Mouse (Mus musculus) heart, adult 2 months (tissue): ENCODE results near the gene Maff. TPM values are rescaled to one million over a fixed set of nuclear protein-coding genes. Genes with fewer than 3 reads are reported as not detected.

Experiments
- DNase-seq, 2 experiments: peaks; one replicate each; pipeline ENCODE4 v3.0.0; 2021
- H3K27ac ChIP-seq: fragments of 200-600 bp; 2 replicates; pipeline ENCODE4 v1.8.1; 2022
- H3K27me3 ChIP-seq: fragments of 200-500 bp; 2 replicates; pipeline ENCODE4 v1.6.1; 2012; ENCODE audit warnings: mild to moderate bottlenecking, low read length, inconsistent platforms, mixed read lengths; ENCODE audit not compliant: control insufficient read depth, insufficient read depth
- H3K36me3 ChIP-seq: fragments of 200-500 bp; 2 replicates; pipeline ENCODE4 v1.6.1; 2012; ENCODE audit warnings: low read length, inconsistent platforms; ENCODE audit not compliant: control insufficient read depth, insufficient read depth
- H3K4me1 ChIP-seq: fragments of 200-500 bp; 2 replicates; pipeline ENCODE4 v1.6.1; 2011; ENCODE audit warnings: low read length; ENCODE audit not compliant: control insufficient read depth, insufficient read depth
- H3K4me3 ChIP-seq: fragments of 200-600 bp; 2 replicates; pipeline ENCODE4 v1.8.1; 2022
- H3K79me2 ChIP-seq: fragments of 200-500 bp; replicated peaks from 2 replicates; pipeline ENCODE4 v1.6.1; 2012; ENCODE audit warnings: mild to moderate bottlenecking, inconsistent platforms, low read length, moderate library complexity, mixed read lengths; ENCODE audit not compliant: control insufficient read depth, insufficient read depth
- H3K9ac ChIP-seq: fragments of 200-500 bp; 2 replicates; pipeline ENCODE4 v1.6.1; 2012; ENCODE audit warnings: low read depth, mild to moderate bottlenecking, control low read depth, inconsistent platforms, low read length, mixed read lengths
- CTCF ChIP-seq: fragments of 200-600 bp; IDR thresholded peaks from 2 replicates; pipeline ENCODE4 v1.8.1; 2022; ENCODE audit warnings: antibody characterized with exemption, mild to moderate bottlenecking, moderate library complexity
- EP300 ChIP-seq: fragments of 200-500 bp; IDR thresholded peaks from 2 replicates; pipeline ENCODE4 v1.6.1; 2011; ENCODE audit warnings: low read depth, low read length, control low read depth; ENCODE audit not compliant: insufficient read depth
- POLR2A ChIP-seq: fragments of 200-500 bp; IDR thresholded peaks from 2 replicates; pipeline ENCODE4 v1.6.1; 2011; ENCODE audit warnings: mild to moderate bottlenecking, low read depth, low read length, control low read depth; ENCODE audit not compliant: insufficient read depth
- WGBS: fragments of 180-500 bp; shearing (Covaris S2); methylation state at CpG from one replicate; pipeline ENCODE4 v1.1.7; 2018; 5-methylcytosine and 5-hydroxymethylcytosine counted together
- intact Hi-C: fragments of 180-260 bp; cut with DNase I; formaldehyde crosslinking; loops from one replicate; pipeline ENCODE4 v1.15.1; 2025
- polyA plus RNA-seq: library from polyadenylated mRNA; depleted of rRNA; stranded (reverse); fragments of >200 nt; gene quantifications from 2 replicates; pipeline ENCODE4 v1.2.3, GENCODE M21; 2012
- total RNA-seq, 2 experiments: library from RNA; stranded (reverse); gene quantifications; 2 replicates each; pipeline ENCODE4 v1.2.3; 2021

Maff gene
- total and polyA plus RNA-seq, 3 experiments: 4.3 to 13.7 (median 9.3) TPM

GRCm38 (mm10) chr15:79378608-79379007 is 32.2 kb downstream of the Maff start:
- intact Hi-C loops: loop anchor here (5.0 kb wide), 1 partner anchor 56 kb away; no protein-coding TSS in a partner anchor
- 95% methylated on average over 10 of the region's 10 CpGs for WGBS
- Histone ChIP-seq H3K4me3 (no peak overlapping the region), H3K27me3 (no peaks in the 10 kb centered on the region), H3K27ac (peak overlapping the region; percentile 88), H3K4me1 (peaks cover 42% of the 10 kb centered on the region), H3K9ac (no peak overlapping the region), H3K36me3 (peaks cover 3% of the 10 kb centered on the region), H3K79me2 (peaks cover 9% of the 10 kb centered on the region)
- TF ChIP-seq CTCF: no peak
- TF ChIP-seq POLR2A: no peak
- DNase-seq: no peak

- whole genome bisulfite sequencing: 50% methylated on average over 7 of the region's 7 CpGs
- H3K4me1 ChIP-seq: peaks cover 43% of the 10 kb centered on the region
- H3K79me2 ChIP-seq: peaks cover 10% of the 10 kb centered on the region
- H3K9ac ChIP-seq: no peak overlapping the region
- TF ChIP-seq POLR2A (no peak), EP300 (no peak), CTCF (no peak)
- intact Hi-C loops: loop anchor here (2.0 to 5.0 kb wide), 2 partner anchors 17 to 57 kb away; no protein-coding TSS in a partner anchor
- H3K27me3 ChIP-seq: no peaks in the 10 kb centered on the region
- peak overlapping the region; percentile 88 for H3K27ac ChIP-seq
- no peak for DNase-seq
- H3K4me3 ChIP-seq: no peak overlapping the region
- peaks cover 3% of the 10 kb centered on the region for H3K36me3 ChIP-seq
Observed at GRCm38 (mm10) chr15:79379658-79380057, 33.2 kb downstream of the Maff start.

- peaks cover 3% of the 10 kb centered on the region for H3K36me3 ChIP-seq
- peak; percentile 78 to 84 for DNase-seq
- H3K79me2 ChIP-seq: peaks cover 11% of the 10 kb centered on the region
- H3K27me3 ChIP-seq: no peaks in the 10 kb centered on the region
- H3K4me3 ChIP-seq: peak overlapping the region; percentile 38
- peaks cover 45% of the 10 kb centered on the region for H3K4me1 ChIP-seq
- peak; percentile 74; the same call in 1 of the 2 replicates for TF ChIP-seq EP300
- TF ChIP-seq POLR2A: 0 out of 2 replicates have a peak, but pooled peaks have one; percentile 18
- TF ChIP-seq CTCF: peak; percentile 85
- peak overlapping the region; percentile 41 for H3K9ac ChIP-seq
- intact Hi-C loops: loop anchor here (2.0 kb wide), 1 partner anchor 16 kb away; no protein-coding TSS in a partner anchor
- H3K27ac ChIP-seq: peak overlapping the region; percentile 80
- 24% methylated on average over 23 of the region's 23 CpGs for WGBS
Observed at GRCm38 (mm10) chr15:79380468-79381444, 34.3 kb downstream of the Maff start.

GRCm38 (mm10) chr15:79381644-79382043 is 35.2 kb downstream of the Maff start:
- H3K4me3 ChIP-seq: no peak overlapping the region
- 67% methylated on average over 9 of the region's 9 CpGs for WGBS
- no peaks in the 10 kb centered on the region for H3K27me3 ChIP-seq
- TF ChIP-seq EP300 (no peak), CTCF (no peak), POLR2A (no peak)
- peaks cover 49% of the 10 kb centered on the region for H3K4me1 ChIP-seq
- H3K9ac ChIP-seq: 0 out of 2 replicates have a peak overlapping the region, but pooled peaks have one; percentile 0
- H3K27ac ChIP-seq: peak overlapping the region; percentile 80
- H3K79me2 ChIP-seq: peaks cover 11% of the 10 kb centered on the region
- peaks cover 3% of the 10 kb centered on the region for H3K36me3 ChIP-seq
- intact Hi-C loops: loop anchor here (2.0 kb wide), 1 partner anchor 15 kb away; no protein-coding TSS in a partner anchor
- no peak for DNase-seq

- H3K79me2 ChIP-seq: peaks cover 17% of the 10 kb centered on the region
- WGBS: 31% methylated on average over 6 of the region's 6 CpGs
- 0 out of 2 replicates have a peak overlapping the region, but pooled peaks have one; percentile 7 for H3K9ac ChIP-seq
- H3K27ac ChIP-seq: peak overlapping the region; percentile 41
- peaks cover 50% of the 10 kb centered on the region for H3K4me1 ChIP-seq
- H3K4me3 ChIP-seq: no peak overlapping the region
- TF ChIP-seq POLR2A (no peak), EP300 (0 out of 2 replicates have a peak, but pooled peaks have one; percentile 16)
- DNase-seq: peak in 1 of 2 experiments; percentile 20
- H3K36me3 ChIP-seq: peaks cover 4% of the 10 kb centered on the region
- H3K27me3 ChIP-seq: no peaks in the 10 kb centered on the region
- intact Hi-C loops: no loop called here
Observed at GRCm38 (mm10) chr15:79387081-79387480, 40.7 kb downstream of the Maff start.

- Histone ChIP-seq H3K4me1 (peaks cover 50% of the 10 kb centered on the region), H3K27ac (peak overlapping the region; percentile 41), H3K36me3 (peaks cover 8% of the 10 kb centered on the region), H3K27me3 (no peaks in the 10 kb centered on the region), H3K4me3 (no peak overlapping the region), H3K79me2 (peaks cover 17% of the 10 kb centered on the region), H3K9ac (no peak overlapping the region)
- TF ChIP-seq CTCF (no peak), POLR2A (no peak), EP300 (no peak)
- 59% methylated on average over 7 of the region's 7 CpGs for WGBS
- intact Hi-C loops: no loop called here
- DNase-seq: no peak
Observed at GRCm38 (mm10) chr15:79387611-79388010, 41.2 kb downstream of the Maff start.
